Mouse (Mus musculus) urinary bladder, adult 2 months (tissue): ENCODE results near the gene Mras. TPM values are rescaled to one million over a fixed set of nuclear protein-coding genes. Genes with fewer than 3 reads are reported as not detected.
A peak's percentile ranks its signal among the peaks of the same experiment; 100 is the strongest.

Source experiments
- DNase-seq: peaks from one replicate; pipeline ENCODE4 v3.0.0; 2022; ENCODE audit warnings: low spot score
- polyA plus RNA-seq: library from polyadenylated mRNA; depleted of rRNA; stranded (reverse); fragments of >200 nt; gene quantifications from 2 replicates; pipeline ENCODE4 v1.2.3, GENCODE M21; 2012

Mras gene
- polyA plus RNA-seq, 1 experiment, result 31.1 TPM

DNA sequence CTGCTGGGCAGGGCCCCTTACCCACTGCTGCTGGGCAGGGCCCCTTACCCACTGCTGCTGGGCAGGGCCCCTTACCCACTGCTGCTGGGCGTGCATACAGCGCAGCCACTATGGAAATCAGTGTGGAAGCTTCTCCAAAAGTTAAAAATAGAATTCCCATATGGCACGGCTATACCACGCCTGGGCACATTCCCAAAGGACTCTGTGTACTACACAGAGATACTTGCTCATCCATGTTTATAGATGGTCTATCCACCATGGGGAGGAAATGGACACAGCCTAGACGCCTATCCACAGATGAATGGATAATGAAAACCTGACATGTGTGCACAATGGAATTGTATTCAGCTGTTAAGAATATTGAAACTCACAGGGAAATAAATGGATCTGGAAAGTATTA, 3.8 kb upstream of the Mras start:
- no peak for DNase-seq

DNA sequence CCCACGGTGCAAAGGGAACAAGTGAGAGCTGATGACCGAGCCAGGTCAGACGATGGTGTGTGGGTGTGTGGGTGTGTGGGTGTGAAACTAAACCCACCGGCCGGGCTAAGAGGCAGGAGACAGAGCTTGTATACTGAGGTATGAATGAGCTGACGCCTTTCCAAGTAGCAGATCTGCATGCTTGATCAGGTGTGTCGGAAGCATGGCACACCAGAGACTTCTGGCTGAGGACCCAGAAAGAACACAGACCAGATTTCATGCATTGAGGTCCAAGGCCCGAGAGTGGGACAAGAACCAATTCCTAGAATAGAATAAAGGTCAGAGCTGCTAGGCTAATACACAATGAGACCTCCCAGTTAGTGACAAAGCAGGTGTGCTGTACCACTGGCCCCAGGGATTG, 1.9 kb upstream of the Mras start:
- DNase-seq, result no peak

DNA sequence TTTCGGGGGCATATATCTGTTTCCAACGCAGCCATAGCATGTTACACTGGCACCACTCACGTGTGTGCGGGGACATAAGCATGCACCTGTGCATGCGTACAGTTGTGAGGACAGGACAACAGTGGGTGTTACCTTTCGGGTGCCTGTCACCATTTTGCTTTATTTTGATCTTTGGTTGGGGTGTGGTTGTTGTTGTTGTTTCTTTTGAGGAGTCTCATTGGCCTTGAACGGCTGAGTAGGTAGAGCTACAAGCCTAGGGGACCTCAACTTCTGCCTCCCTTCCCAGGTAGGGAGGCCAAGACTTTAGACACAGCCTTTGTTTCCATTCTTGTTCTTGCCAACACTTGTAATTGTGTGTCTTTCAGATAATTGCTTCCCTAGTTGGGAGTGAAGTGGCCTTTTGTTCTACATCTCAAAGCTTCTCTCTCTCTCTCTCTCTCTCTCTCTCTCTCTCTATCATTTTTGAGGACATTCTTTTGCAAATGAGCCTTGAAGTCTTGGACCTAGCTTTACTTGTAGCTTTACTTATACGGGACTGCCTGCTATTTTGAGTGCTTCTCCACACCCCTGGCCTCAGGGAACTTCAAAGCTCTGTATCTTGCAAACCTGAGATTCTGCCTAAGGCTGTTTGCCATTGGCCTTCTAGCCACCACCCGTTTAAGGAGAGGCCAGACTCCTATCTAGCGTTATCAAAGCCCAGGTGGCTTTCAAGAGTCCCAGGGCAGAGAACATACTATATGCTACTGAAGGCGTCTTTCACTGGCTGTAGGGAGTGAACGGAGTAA, 792 bp upstream of the Mras start:
- no peak for DNase-seq

DNA sequence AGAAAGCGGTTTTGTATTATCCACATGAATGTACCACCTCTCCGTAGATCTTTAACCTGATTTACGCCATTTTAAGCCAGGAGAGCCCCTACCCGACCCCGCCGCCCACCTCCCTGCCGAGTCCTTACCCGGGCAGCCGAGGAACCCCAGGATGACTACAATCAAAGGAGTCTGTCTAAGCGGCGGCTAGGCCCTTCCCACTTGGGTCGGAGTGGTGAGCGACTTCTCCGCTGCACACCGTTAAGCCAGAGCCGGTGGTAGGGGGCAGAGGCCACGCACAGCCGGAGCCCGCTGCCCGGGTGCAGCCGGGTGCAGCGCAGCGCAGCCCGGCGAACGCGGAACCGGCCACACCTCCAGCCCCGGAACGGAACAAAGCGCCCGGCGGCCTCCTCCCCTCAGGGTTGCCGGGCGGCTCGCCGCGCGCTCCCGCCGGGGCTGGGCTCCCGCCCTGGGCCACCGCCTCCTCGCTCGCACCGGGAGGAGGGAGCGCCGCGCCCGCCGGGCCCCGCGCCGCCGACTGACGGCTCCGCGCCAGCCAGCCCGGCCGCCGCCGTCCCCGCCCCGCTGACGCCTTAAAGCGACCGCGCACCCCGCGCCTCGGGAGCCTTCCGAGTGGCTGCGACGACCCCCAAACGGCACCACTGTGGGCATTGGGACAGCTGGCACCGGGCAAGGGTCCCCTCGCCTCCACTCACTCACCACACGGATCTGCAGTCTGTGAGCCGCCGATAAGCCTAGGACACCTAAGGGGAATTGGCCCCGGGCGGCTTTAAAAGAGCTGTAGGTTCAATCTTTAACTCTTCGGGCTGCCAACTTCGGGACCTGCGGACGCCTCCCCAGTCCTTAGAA, 775 bp downstream of the Mras start:
- DNase-seq, result peak; percentile 85

DNA sequence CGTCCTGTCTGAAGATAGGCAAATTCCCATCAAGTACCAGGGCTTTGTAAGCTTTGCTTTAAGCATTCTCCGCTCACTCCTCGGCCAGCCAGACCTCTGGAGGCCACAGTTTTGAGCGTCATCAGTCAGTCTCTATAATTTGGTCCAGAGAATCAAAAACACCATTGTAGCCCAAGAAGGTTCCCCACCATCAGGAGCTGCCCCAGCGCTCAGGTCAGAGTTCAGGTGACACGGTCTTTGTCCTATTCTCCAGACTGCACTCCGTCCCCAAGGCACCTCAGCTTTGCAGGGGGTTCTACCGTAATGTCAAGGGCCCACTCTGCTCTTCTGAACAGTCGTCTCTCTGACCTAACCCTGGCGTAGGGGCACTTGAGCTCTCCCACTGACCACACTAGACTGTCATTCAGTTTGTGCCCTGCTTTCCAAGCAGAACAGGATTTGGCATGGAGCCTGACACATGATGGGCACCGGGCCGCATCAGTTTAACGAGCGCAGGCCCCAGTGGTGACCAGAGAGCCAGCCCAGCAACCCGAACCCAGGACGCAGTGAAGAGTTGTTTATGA, 1.5 kb downstream of the Mras start:
- no peak for DNase-seq

DNA sequence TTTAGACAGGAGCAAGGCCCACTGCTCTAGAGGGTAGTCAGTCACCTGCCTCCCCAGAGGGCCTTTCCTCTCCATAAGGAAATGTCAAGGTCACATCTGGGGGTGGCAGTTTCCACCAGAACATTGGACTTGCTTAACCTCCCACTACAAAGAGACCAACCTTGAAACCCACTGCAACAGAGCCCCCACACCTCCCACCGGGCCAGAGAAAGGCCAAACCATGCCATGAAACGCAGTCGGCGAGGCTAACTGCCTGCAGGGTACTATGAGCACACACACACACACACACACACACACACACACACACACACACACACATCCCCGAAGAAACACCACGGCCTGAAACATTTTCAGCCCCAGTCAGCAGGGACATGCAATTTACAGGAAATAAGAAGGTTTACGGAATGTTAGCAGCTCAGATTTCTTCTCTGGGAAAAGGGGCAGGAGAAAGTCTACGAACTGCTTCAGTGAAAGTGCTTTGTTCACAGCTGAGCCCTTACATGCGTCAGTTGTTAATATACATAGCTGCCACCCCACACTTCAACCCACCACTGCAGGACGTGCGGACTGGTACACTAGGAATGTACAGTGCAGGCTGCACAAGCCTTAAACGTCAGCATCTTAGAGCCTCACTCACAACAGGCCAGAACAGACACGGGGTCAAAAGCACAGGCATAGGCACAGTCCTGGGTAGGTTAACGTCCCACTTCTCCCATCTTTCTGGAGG, 2.1 kb downstream of the Mras start:
- no peak for DNase-seq

DNA sequence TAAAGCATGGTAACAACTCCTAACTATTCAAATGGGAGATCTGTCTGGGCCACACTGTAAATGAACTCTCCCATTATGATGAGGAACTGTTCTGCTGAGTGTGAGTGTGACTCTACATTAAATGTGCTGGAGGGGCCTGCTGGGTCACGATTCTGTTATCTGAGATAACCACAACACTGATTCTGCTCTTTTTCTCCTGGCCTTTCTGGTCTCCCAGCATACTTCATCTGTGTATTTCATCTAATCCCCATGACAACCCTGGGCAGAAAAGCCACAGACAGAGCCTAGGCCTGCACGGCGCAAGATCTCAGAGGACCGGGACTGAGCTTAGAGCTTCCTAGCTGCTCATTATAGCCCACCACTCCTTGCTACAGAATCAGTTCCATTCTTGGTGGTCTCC, 4.7 kb downstream of the Mras start:
- no peak for DNase-seq

DNA sequence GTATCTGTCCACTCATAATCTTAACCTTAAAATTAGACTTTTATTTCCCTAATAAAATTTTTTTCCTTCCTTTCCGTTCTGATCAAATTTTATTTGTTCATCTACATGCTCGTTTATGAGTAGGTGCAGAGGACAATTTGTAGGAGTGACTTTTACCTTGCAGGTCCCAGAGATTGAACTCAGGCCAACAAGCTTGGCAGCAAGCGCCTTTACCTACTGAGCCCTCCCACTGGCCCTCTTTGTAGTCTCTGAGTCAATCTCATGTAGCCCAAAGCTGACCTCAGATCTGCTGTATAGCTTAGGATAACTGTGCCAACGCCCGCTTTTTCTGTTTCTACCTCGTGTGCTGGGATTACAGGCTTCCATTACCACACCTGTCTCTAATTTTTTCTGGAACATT, 5.2 kb downstream of the Mras start:
- DNase-seq, result no peak

DNA sequence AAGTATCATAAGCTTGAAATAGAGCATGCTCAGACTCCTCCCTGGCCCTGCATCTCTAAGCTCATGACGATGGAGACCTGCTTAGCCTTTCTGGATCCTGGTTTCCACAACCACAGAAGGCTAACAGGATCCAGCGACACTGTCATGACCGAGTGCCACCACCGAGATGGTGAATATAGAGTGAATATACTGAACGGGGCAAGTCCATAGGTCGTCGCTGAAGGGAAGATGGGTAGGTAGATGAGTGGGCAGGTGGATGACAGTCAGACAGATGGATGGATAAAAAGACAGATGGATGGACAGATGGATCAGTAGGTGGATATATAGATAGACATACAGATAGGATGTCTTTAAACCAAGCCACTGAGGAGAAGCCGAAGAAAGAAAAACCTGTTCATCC, 5.8 kb downstream of the Mras start:
- no peak for DNase-seq

DNA sequence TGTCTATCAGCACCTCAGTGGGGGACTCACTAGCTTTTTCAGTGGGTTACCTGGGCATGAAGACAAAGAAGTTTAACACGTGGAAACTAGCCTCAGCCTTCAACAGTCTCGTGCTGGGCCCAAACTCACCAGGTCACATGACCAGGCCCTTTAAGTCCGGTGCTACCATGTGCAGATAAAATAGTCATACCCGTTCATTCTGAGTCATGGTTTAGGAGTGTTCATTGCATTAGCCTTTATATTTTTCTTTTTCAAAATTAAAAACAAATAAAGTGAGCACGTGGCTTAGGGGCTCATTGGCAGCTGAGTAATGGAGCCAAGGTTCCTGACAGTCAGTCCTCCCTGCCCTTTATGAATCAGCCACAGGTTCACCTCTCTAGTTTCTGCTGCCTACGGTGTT, 6.4 kb downstream of the Mras start:
- DNase-seq, result no peak

DNA sequence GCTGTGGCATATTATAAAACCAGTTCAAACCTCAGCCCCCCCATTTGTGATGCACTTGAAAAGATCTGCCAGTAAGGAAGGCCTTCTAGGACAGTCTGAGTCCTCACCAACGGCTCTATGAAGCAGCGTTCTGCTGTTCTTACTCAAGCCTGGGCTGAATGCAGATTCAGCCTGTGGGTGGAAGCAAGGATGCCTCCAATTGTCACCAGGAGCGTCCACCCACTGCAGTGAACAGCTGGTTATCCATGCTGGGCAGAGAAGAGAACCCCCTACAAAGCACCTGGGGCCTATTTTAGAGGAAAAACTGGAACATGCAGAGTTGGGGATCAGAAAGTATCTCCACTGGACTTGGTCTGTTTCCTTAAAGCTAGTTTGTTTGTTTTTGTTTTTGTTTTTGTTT, 7.3 kb downstream of the Mras start:
- DNase-seq, result no peak

DNA sequence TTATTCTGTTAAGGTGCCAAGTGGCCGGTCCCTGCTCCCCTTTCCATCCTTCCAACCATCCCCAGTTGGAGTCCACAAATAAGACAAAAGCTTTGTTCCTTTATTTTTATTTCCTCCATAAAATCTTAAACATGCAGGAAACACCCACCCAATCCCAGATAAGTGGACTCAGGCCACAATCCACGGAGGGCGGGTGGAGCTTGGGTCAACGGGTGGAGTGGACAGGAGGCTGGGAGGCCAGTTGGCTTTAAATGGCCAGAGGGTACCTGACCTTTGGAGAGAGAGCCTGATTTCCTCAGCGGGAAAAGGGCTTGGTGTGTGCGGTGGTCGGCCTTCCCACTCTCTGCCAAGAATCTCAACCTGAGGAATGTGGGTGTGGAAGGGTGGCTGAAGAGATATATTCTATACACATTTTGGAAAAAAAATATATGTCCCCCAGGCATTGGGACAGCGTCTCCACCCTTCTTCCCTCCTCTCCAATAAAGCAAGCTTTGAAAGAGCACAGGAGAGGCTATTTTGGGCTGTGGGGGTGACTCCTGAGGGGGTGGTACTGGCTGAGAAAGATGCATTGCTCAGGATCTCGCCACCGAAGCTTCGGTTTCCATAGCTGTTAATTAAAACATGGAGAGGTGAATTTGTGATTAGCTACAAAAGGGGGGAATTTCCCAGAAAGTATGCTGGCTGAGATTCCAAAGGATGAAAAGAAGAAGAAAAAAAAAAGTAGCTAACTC, 8.4 kb downstream of the Mras start:
- no peak for DNase-seq

DNA sequence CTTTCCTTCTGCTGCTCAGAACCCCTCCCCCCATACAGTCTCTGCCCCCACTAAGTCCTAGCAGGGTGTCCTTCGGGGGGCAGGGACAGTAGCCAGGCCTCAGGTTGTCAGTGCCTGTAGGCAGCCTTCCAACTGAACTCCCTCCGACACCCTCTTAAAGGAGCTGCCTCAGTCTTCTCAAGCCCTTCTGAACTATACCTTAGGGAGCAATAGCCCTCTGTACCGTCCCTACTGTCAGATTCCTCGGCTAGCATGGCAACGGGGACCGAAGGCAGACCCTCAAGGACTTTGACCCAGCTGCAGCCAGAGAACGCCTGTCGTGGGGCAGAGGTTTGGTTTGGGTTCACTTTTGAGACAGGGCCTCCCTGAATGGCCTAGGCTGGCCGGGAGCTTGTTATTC, 11.9 kb downstream of the Mras start:
- DNase-seq, result no peak

DNA sequence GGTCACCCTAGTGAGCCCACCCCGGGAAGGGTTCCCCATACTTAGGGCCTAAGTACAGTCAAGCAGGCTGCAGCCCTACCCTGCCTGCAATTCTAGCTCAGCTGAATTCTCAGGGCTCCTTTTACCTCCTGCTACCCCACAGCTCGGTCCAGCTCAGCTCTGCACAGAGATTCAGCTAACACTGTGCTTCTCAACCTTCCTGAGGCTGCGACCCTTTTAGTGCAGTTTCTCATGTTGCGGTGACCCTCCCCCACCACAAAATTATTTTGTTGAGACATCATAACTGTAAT, 12.7 kb downstream of the Mras start:
- no peak for DNase-seq

DNA sequence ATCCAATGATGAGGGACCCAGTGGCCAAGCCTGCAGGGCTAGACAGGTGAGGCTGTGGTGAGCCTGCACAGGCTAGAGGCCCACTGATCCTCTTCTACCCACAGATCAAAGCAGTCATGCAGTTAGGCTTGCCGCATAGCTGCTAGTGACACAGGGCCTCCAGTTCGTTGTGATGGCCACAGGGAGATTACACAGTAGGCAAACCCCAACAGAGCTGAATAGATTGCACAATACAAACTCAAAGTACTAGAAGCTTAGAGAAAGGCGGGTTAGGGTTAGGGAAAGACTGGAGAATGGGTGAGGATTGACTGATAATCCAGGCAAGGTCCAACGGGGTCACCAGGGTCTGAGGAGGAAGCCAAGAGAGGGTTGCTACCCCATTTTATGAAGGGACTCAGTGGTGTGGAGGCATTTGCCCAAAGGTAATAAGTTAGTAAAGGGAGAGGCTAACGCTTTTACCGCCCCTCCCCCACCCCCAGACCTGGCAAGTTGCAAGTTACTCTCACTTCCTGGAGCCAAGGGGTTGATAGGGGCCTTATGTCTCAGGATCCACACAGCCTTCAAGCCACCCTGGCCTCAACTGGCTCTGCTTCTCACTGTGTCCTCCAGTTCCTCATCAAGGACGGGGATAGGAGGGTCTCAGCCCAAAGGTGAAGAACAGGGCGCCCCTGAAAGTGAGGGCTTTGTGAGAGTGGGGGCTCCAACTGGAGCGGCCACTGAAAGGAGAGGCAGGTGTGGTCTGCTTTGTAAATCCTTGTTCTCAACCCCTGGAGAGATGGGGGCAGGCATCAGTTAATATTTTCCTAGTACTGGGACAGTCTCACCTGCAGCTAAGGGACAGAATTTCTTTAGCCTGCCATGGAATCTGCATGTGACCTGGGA, 13.2 kb downstream of the Mras start:
- DNase-seq, result no peak

DNA sequence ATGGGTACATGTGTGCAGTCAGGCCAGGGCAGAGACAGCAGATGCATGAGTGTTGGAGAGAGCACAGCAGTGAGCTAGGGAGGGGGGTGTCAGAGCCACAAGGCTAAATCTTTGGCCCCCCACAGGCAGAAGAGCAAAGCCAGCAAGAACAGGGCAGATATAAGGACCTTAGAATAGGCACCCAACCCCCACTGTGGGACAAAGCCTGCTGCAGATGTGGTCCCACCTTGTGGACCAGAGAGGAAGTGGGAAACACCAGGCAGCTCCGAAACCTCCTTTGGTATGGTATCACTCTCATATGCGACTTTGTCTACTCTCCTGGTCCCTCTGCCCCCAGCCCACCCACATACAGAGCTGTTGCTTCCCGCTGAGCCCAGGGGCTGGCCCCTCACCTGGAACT, 15.3 kb downstream of the Mras start:
- no peak for DNase-seq

DNA sequence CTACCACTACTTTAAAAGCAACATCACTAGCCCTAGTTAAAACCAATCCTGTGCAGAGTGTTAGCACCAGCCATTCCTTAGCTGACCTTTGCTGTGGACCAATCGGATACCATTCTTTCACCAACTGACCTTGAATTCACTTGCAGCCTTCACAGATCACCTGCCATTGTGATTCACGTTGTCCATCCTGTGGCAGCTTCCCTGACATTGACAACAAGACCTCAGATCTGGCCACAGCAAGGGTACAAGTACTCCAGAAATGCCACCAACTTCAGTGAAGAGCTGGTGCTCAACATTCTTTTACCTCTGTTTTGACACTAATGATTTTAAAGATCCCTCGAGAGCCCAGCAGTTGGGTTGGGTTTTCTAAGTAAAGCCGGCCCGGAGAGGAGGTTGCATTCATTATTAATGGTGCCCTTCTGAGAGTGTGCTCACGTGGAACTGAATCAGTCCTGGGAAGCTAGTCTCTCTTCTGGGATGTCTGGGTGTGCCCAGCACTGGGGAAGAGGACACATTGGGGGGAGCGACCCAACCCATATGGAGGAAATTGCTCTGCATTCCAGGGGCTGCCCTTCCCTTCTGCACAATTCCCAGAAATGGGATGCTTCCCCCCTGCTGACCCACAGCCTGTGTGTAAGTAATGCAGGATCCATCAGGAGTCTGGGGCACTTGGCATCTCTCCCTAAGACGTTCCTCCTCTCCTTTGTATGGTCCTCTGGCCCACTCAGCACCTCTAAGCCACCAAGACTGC, 17.1 kb downstream of the Mras start:
- DNase-seq, result no peak

DNA sequence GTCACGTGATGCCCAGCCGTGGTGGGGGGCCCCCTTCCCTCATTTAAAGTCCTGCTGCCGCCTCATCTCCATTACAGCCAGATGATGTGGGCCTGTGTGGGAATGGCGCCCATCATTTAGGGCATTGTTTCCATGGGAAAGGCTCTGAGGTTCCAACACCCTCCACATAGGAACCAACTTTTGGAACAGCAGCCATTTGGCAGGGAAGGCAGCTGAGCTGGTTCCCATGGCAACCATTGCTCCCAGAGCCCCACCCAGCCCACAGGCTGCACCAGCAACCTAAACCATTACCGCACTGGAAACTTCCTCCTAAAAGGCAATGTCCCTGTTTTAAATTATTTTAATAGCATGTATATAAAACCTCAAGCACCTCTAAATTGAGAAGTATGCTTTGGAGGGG, 18.8 kb downstream of the Mras start:
- no peak for DNase-seq

DNA sequence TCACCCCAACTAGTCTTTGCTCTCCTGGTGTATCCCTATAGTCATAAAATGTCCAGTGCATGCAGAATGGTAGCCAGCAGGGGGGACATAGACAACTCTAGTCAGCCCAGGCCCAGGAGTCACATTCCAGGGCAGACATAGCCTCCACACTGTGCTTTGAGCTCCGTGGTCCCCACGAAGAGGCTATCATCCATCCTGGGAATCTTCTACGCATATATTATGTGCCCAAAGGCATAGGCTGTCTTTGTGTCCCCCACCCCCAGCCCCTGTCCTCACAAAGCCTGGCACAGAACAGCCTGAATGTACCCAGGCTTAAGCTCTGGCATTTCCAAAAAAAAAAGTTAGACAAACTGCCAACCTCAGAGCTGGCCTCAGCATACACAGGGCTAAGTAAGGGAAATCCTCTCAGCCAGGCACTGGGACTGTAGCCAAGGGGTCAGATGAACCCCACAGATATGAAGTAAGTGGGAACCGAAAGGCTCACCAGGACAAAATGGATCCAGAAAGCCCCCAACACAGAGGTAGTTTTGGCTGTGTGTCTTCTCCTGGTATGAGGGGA, 19.8 kb downstream of the Mras start:
- DNase-seq, result no peak

DNA sequence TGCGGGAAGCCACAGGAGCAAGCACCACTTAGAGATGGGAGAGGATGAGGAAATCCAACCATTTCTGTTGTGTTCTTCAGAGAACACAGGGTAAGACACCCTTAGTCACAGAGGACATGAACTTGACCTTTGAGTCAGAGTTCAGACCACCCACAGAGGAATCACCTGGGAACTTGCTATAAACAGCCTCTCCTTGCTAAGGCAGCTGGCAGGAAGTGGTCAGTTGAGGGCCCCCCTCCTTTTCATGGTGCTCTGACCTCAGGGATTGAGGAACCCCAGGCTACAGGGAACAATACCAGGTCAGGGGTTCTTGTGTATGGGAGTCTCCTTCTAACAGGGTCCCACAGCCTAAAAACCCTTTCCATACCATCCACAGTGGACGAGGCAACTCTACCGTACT, 20.4 kb downstream of the Mras start:
- no peak for DNase-seq
